Mouse (Mus musculus) inflammation-experienced regulatory T-cells, adult 16 weeks (primary cell): ENCODE data around the gene Actrt1. TPM values are rescaled to one million over a fixed set of nuclear protein-coding genes. Genes with fewer than 3 reads are reported as not detected.

Experiments
- polyA plus RNA-seq: library from polyadenylated mRNA; unstranded; fragments of 100-300 nt; shearing (Covaris generic); gene quantifications from one replicate; pipeline ENCODE4 v1.2.1, GENCODE M21; 2017

Actrt1 gene
- not detected for polyA plus RNA-seq

DNA sequence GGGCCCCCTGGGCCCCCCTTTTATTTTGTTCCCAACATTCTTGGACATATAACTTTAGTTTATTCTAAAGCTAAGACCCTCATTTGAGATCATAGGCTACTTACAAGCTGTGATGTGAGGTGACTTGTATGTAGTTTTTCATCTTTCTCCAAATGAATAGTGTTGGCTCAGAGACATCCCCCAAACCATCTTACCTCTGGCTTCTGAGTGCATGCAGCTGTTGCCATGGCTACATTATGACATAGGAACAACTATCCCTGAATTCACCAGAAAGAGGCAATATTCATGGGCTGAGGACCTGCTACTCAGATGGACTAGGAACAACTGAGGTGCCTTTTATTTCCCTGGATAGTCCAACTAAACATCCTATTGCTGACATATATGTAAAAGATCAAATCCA lies at the start of gene Actrt1:
Actrt1 (plus strand) TSS at position 301 of the 400 bp plus-strand sequence.

